Mouse (Mus musculus): ENCODE results near the gene Adh4.
"Not testable (repeated sequence)": the region's sequence is repeated elsewhere in the genome, so short reads cannot be mapped to it uniquely, and the experiment has no call there.

Gene Adh4

GRCm38 (mm10) chr3:138448077-138448860, 33.0 kb downstream of the Adh4 start:
- no peak for DNase-seq (ENCODE audit: low spot score)

- DNase-seq (ENCODE audit: low spot score) = no peak
Measured at GRCm38 (mm10) chr3:138452169-138452568, 36.9 kb downstream of the Adh4 start.

GRCm38 (mm10) chr3:138454234-138454633, 39.0 kb downstream of the Adh4 start:
- no peak for DNase-seq (ENCODE audit: low spot score)

GRCm38 (mm10) chr3:138454711-138455435, 39.6 kb downstream of the Adh4 start:
- no peak for DNase-seq (ENCODE audit: low spot score)

GRCm38 (mm10) chr3:138458441-138458840, 43.2 kb downstream of the Adh4 start:
- DNase-seq (ENCODE audit: low spot score) = no peak

GRCm38 (mm10) chr3:138460260-138460659, 45.0 kb downstream of the Adh4 start:
- DNase-seq (ENCODE audit: low spot score) = no peak

- DNase-seq (ENCODE audit: low spot score) = no peak
Measured at GRCm38 (mm10) chr3:138461832-138462231, 46.6 kb downstream of the Adh4 start.

- DNase-seq (ENCODE audit: low spot score) = no peak
Measured at GRCm38 (mm10) chr3:138463137-138463536, 47.9 kb downstream of the Adh4 start.

GRCm38 (mm10) chr3:138463807-138464206, 48.5 kb downstream of the Adh4 start:
- DNase-seq (ENCODE audit: low spot score) = no peak

GRCm38 (mm10) chr3:138464573-138465147, 49.4 kb downstream of the Adh4 start:
- DNase-seq (ENCODE audit: low spot score) = no peak

GRCm38 (mm10) chr3:138466656-138467055, 51.4 kb downstream of the Adh4 start:
- not testable (repeated sequence) for DNase-seq (ENCODE audit: low spot score)

- no peak for DNase-seq (ENCODE audit: low spot score)
Measured at GRCm38 (mm10) chr3:138471066-138471465, 55.8 kb downstream of the Adh4 start.

GRCm38 (mm10) chr3:138479489-138479888, 64.2 kb downstream of the Adh4 start:
- DNase-seq (ENCODE audit: low spot score) = no peak
